Mouse (Mus musculus) spleen, adult 2 months (tissue): ENCODE data around the gene Slc25a33. TPM values are rescaled to one million over a fixed set of nuclear protein-coding genes. Genes with fewer than 3 reads are reported as not detected.

Experiments
- DNase-seq, 2 experiments: peaks; one replicate each; pipeline versions ENCODE4 v3.0.0 to v3.0.0-alpha.2; 2012 to 2021; ENCODE audit warnings: low spot score in 2 of 2, low read depth in 1 of 2
- H3K27ac ChIP-seq: fragments of 200-500 bp; 2 replicates; pipeline ENCODE4 v1.5.1; 2012; ENCODE audit warnings: low read length, inconsistent platforms; ENCODE audit not compliant: insufficient read depth
- H3K27me3 ChIP-seq: fragments of 200-500 bp; 2 replicates; pipeline ENCODE4 v1.6.1; 2012; ENCODE audit warnings: mild to moderate bottlenecking, moderate library complexity, low read length, inconsistent platforms; ENCODE audit not compliant: control insufficient read depth, insufficient read depth
- H3K36me3 ChIP-seq: fragments of 200-500 bp; 2 replicates; pipeline ENCODE4 v1.6.1; 2012; ENCODE audit warnings: mild to moderate bottlenecking, low read length, inconsistent platforms; ENCODE audit not compliant: control insufficient read depth, insufficient read depth
- H3K4me1 ChIP-seq: fragments of 200-500 bp; 2 replicates; pipeline ENCODE4 v1.6.1; 2011; ENCODE audit warnings: inconsistent platforms; ENCODE audit not compliant: control insufficient read depth, insufficient read depth, insufficient read length
- H3K4me3 ChIP-seq: fragments of 200-500 bp; 2 replicates; pipeline ENCODE4 v1.5.1; 2011; ENCODE audit warnings: mild to moderate bottlenecking, inconsistent platforms; ENCODE audit not compliant: insufficient read depth, insufficient read length; ENCODE audit errors: extremely low read depth
- CTCF ChIP-seq: fragments of 200-500 bp; IDR thresholded peaks from 2 replicates; pipeline ENCODE4 v1.5.1; 2011; ENCODE audit warnings: mild to moderate bottlenecking, inconsistent platforms; ENCODE audit not compliant: insufficient read depth, insufficient read length, insufficient replicate concordance; ENCODE audit errors: extremely low read depth
- POLR2A ChIP-seq: fragments of 200-500 bp; IDR thresholded peaks from 2 replicates; pipeline ENCODE4 v1.6.1; 2011; ENCODE audit warnings: low read depth, low read length, inconsistent platforms
- WGBS: fragments of 180-500 bp; shearing (Covaris S2); methylation state at CpG from one replicate; pipeline ENCODE4 v1.1.7; 2018; 5-methylcytosine and 5-hydroxymethylcytosine counted together
- polyA plus RNA-seq: library from polyadenylated mRNA; depleted of rRNA; stranded (reverse); fragments of >200 nt; gene quantifications from 2 replicates; pipeline ENCODE4 v1.2.3, GENCODE M21; 2012

Slc25a33 gene
- polyA plus RNA-seq, 1 experiment: 5.4 TPM

- Histone ChIP-seq H3K4me3 (no peak overlapping the region), H3K27ac (no peak overlapping the region), H3K27me3 (no peaks in the 10 kb centered on the region), H3K4me1 (no peaks in the 10 kb centered on the region; the same call in 1 of the 2 replicates), H3K36me3 (no peaks in the 10 kb centered on the region; the same call in 1 of the 2 replicates)
- WGBS: 96% methylated on average over 18 of the region's 18 CpGs
- TF ChIP-seq CTCF: no peak
- TF ChIP-seq POLR2A: no peak
- no peak for DNase-seq
Observed at GRCm38 (mm10) chr4:149749003-149749662, 24.9 kb downstream of the Slc25a33 start.

- TF ChIP-seq CTCF (no peak), POLR2A (no peak)
- no peak overlapping the region for H3K27ac ChIP-seq
- H3K27me3 ChIP-seq: no peaks in the 10 kb centered on the region
- H3K4me3 ChIP-seq: no peak overlapping the region
- DNase-seq: no peak
- H3K4me1 ChIP-seq: no peaks in the 10 kb centered on the region; the same call in 1 of the 2 replicates
- WGBS: 70% methylated on average over 7 of the region's 7 CpGs
- no peaks in the 10 kb centered on the region for H3K36me3 ChIP-seq
Observed at GRCm38 (mm10) chr4:149744119-149744518, 30.0 kb downstream of the Slc25a33 start.

- Histone ChIP-seq H3K36me3 (no peaks in the 10 kb centered on the region), H3K27me3 (no peaks in the 10 kb centered on the region), H3K4me3 (no peak overlapping the region), H3K4me1 (peaks cover 2% of the 10 kb centered on the region; the same call in 1 of the 2 replicates), H3K27ac (no peak overlapping the region)
- WGBS: 85% methylated on average over 14 of the region's 14 CpGs
- DNase-seq: no peak
- no peak for TF ChIP-seq CTCF
- TF ChIP-seq POLR2A: no peak
Observed at GRCm38 (mm10) chr4:149742011-149742530, 32.0 kb downstream of the Slc25a33 start.

- DNase-seq: no peak
- H3K4me3 ChIP-seq: no peak overlapping the region
- H3K4me1 ChIP-seq: peaks cover 7% of the 10 kb centered on the region; the same call in 1 of the 2 replicates
- WGBS: 93% methylated on average over 7 of the region's 7 CpGs
- no peak overlapping the region for H3K27ac ChIP-seq
- no peaks in the 10 kb centered on the region for H3K36me3 ChIP-seq
- TF ChIP-seq CTCF (no peak), POLR2A (no peak)
- no peaks in the 10 kb centered on the region for H3K27me3 ChIP-seq
Observed at GRCm38 (mm10) chr4:149740301-149740700, 33.8 kb downstream of the Slc25a33 start.

GRCm38 (mm10) chr4:149739478-149739877, 34.6 kb downstream of the Slc25a33 start:
- H3K27me3 ChIP-seq: no peaks in the 10 kb centered on the region
- no peaks in the 10 kb centered on the region for H3K36me3 ChIP-seq
- peaks cover 7% of the 10 kb centered on the region; the same call in 1 of the 2 replicates for H3K4me1 ChIP-seq
- DNase-seq: no peak
- no peak overlapping the region for H3K27ac ChIP-seq
- 83% methylated on average over 5 of the region's 5 CpGs for WGBS
- TF ChIP-seq CTCF (no peak), POLR2A (no peak)
- no peak overlapping the region for H3K4me3 ChIP-seq

GRCm38 (mm10) chr4:149737383-149738324, 36.4 kb downstream of the Slc25a33 start, which contains the start of gene Tmem201:
Gene Tmem201 (minus strand): TSS chr4:149738044.
- Histone ChIP-seq H3K27me3 (no peaks in the 10 kb centered on the region), H3K27ac (no peak within 1 kb of the TSS), H3K36me3 (no peaks in the 10 kb centered on the region), H3K4me1 (peaks cover 7% of the 10 kb centered on the region; the same call in 1 of the 2 replicates), H3K4me3 (peak within 1 kb of the TSS; percentile 83)
- peak; percentile 80 to 93 for DNase-seq
- WGBS: under 1% methylated on average over 95 of the region's 97 CpGs
- TF ChIP-seq CTCF: peak; percentile 81
- no peak for TF ChIP-seq POLR2A
